Mouse (Mus musculus): Measurements from ENCODE around the gene Clec3a. TPM values are rescaled to one million over a fixed set of nuclear protein-coding genes. Genes with fewer than 3 reads are reported as not detected.

The Clec3a gene
- polyA plus RNA-seq, 1 experiment from 2014 or later, result not detected

DNA sequence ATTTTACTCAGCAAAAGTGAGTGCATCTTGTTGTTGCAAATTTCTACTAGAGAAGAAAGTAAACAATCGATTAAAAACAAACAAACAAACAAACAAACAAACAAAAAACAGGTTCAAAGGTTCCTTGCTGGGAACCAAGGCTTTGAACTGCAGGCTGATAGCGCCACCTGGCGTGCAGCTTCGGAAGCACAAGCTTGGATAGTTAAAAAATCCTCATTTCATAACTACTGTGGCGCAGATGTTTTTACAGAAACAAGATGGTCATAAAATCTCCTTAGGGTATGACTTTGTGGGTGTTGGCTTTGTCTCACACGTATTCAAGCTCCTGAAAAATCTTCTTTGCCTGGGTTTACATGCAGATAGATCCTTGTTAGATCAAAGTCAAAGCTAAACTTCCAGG is 20.4 kb downstream of the Clec3a start:
- Histone ChIP-seq H3K9ac (ENCODE audit: low read depth, low read length) (no peak overlapping the region), H3K4me2 (ENCODE audit: low read length) (no peak overlapping the region), H3K9me3 (replicated peaks; ENCODE audit: low read length) (no peaks in the 10 kb centered on the region), H3K4me1 (replicated peaks; ENCODE audit: insufficient read depth, low read length) (peaks cover 7% of the 10 kb centered on the region), H3K27ac (no peak overlapping the region), H3K36me3 (ENCODE audit: insufficient read depth, low read length) (no peaks in the 10 kb centered on the region), H3K4me3 (replicated peaks; ENCODE audit: low read depth, low read length) (no peak overlapping the region), H3K27me3 (ENCODE audit: insufficient read depth, low read length) (no peaks in the 10 kb centered on the region)
- no peak for ATAC-seq (replicated peaks; ENCODE audit: low FRiP score, low read depth)
- whole genome bisulfite sequencing, result 5% methylated on average over 6 of the region's 6 CpGs
- DNase-seq (ENCODE audit: low spot score), result peak; percentile 57
- peak; percentile 93 for TF ChIP-seq CTCF (IDR thresholded peaks at IDR 0.05; ENCODE audit: low read depth)

DNA sequence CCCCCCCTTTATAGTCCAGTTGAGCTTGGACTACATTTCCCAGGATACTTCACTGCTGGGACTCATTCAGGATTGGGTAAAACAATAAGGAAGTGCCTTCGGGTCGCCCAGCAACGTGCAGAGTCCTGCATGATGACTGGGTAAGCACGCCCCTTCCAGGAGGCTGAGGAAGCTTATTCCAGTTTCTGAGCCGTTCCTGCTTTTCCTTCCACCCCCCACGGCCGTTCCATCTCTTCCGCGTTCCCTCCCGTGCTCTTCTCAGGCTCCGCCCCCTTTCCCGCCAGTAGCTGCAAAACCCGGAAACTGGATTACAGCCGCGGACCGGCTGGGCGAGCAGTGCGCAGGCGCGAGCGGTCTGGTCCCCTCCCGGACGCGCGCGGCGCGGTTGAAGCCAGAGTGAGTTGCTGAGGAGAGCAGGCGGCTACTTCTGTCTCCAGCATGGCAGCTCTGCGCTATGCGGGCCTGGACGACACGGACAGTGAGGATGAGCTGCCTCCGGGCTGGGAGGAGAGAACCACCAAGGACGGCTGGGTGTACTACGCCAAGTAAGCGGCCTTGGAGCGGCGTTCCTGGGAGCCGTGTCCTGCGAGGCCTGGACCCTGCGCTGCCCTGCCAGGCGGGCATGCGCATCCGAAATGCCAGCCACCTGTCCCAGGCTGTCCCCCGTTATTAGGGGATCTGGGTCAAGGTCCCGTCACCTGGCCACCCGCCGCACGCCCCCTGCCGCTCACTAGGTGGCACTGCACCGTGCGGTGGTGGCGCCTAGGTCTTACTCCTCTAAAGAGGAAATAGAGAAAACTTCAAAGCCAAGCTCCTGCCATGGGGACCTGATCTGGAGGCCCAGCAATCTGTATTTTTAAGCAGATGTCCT is 21.7 kb downstream of the Clec3a start, which contains the start of gene Wwox:
Gene Wwox, plus strand, starts transcription at position 322 of the 871 bp plus-strand sequence.
- Histone ChIP-seq H3K27ac (peak within 1 kb of the TSS; percentile 70), H3K4me2 (ENCODE audit: low read length) (peak within 1 kb of the TSS; percentile 92), H3K27me3 (ENCODE audit: insufficient read depth, low read length) (no peaks in the 10 kb centered on the region), H3K9ac (ENCODE audit: low read depth, low read length) (peak within 1 kb of the TSS; percentile 54), H3K9me3 (replicated peaks; ENCODE audit: low read length) (no peaks in the 10 kb centered on the region), H3K36me3 (ENCODE audit: insufficient read depth, low read length) (no peaks in the 10 kb centered on the region), H3K4me1 (replicated peaks; ENCODE audit: insufficient read depth, low read length) (peaks cover 7% of the 10 kb centered on the region), H3K4me3 (replicated peaks; ENCODE audit: low read depth, low read length) (peak within 1 kb of the TSS; percentile 68)
- ATAC-seq (replicated peaks; ENCODE audit: low FRiP score, low read depth) (peak; percentile 98), DNase-seq (ENCODE audit: low spot score) (peak; percentile 100)
- WGBS, result under 1% methylated on average over 54 of the region's 54 CpGs
- TF ChIP-seq CTCF (IDR thresholded peaks at IDR 0.05; ENCODE audit: low read depth), result peak; percentile 79

DNA sequence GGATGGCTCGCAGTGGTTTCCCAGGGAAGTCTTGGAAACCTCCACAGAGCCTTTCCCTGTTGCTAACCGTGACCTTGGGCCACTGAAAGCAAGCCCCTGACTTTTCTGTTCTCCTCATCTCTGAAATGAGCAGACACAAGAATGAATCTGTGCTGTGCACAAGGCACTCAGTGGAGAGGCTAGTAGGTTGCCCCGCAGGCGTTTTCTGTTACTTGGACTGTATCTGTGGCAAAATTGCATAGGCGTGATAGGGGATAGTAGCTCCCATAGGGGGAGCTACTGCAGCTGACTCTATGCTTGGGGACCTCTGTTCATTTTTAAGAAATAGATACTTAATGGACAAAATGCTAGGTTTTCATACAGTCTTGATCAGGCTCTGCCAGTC is 22.3 kb downstream of the Clec3a start:
- no peaks in the 10 kb centered on the region for H3K27me3 ChIP-seq (ENCODE audit: insufficient read depth, low read length)
- DNase-seq (ENCODE audit: low spot score), result peak; percentile 25

DNA sequence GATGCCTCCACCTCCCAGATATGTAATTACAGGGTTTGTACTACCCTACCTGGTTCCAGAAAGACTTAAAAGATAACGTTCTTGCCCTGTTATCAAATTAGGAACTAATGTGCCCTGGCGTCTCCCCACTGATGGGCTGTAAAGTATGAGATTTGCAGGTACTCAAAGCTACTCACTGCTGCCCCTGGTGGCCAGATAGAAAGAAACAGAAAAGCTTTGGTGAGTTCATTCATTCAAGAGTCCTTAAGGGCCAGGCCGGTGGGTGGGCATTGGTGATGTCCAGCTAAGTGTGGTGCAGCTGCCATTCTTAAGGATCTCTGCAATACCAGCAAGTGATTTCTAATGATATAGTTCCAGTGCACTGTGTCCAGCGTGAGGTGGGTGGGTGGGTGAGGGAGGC is 23.7 kb downstream of the Clec3a start:
- 89% methylated on average over 4 of the region's 4 CpGs for WGBS
- DNase-seq (ENCODE audit: low spot score), result peak; percentile 36
- H3K9me3 ChIP-seq (replicated peaks; ENCODE audit: low read length), result no peaks in the 10 kb centered on the region
- H3K4me3 ChIP-seq (replicated peaks; ENCODE audit: low read depth, low read length), result no peak overlapping the region
- H3K27me3 ChIP-seq (ENCODE audit: insufficient read depth, low read length), result no peaks in the 10 kb centered on the region
- H3K4me1 ChIP-seq (replicated peaks; ENCODE audit: insufficient read depth, low read length), result peaks cover 7% of the 10 kb centered on the region
- H3K27ac ChIP-seq, result no peak overlapping the region
- peak; percentile 68 for TF ChIP-seq CTCF (IDR thresholded peaks at IDR 0.05; ENCODE audit: low read depth)
- H3K36me3 ChIP-seq (ENCODE audit: insufficient read depth, low read length), result no peaks in the 10 kb centered on the region
- no peak overlapping the region for H3K4me2 ChIP-seq (ENCODE audit: low read length)
- H3K9ac ChIP-seq (ENCODE audit: low read depth, low read length), result no peak overlapping the region
- no peak for ATAC-seq (replicated peaks; ENCODE audit: low FRiP score, low read depth)

More for the DNA sequence above, 22.3 kb downstream of the Clec3a start:
- H3K4me2 ChIP-seq (ENCODE audit: low read length), result peak overlapping the region; percentile 92
- peak overlapping the region; percentile 68 for H3K4me3 ChIP-seq (replicated peaks; ENCODE audit: low read depth, low read length)
- peaks cover 7% of the 10 kb centered on the region for H3K4me1 ChIP-seq (replicated peaks; ENCODE audit: insufficient read depth, low read length)
- ATAC-seq (replicated peaks; ENCODE audit: low FRiP score, low read depth), result no peak; the same call in 1 of the 2 replicates
- peak; percentile 16; the same call in 1 of the 2 replicates for TF ChIP-seq CTCF (IDR thresholded peaks at IDR 0.05; ENCODE audit: low read depth)
- H3K36me3 ChIP-seq (ENCODE audit: insufficient read depth, low read length), result no peaks in the 10 kb centered on the region
- H3K9ac ChIP-seq (ENCODE audit: low read depth, low read length), result peak overlapping the region; percentile 54
- no peaks in the 10 kb centered on the region for H3K9me3 ChIP-seq (replicated peaks; ENCODE audit: low read length)
- peak overlapping the region; percentile 70 for H3K27ac ChIP-seq
- WGBS, result 15% methylated on average over 5 of the region's 5 CpGs

DNA sequence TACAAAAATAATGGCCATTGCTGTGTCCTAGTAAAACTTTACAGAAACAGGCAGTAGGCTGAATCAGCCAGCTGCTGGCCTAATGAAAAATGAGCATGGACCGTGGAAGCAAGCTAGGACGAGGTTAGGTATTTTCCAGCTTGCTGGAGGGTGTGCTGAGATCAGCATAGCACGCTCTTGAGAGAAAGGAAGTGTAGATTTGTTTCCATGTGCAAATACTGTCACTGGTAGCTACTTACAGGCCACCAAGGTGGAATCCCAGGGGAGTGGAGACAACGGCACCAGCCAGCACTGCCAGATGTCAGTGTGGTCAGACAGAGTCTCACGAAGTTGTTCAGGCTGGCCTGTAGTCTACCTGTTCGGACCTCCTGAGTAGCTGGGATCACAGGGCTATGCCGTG is 29.0 kb downstream of the Clec3a start:
- DNase-seq (ENCODE audit: low spot score), result no peak
- Histone ChIP-seq H3K27me3 (ENCODE audit: insufficient read depth, low read length) (no peaks in the 10 kb centered on the region), H3K9me3 (replicated peaks; ENCODE audit: low read length) (no peaks in the 10 kb centered on the region), H3K4me3 (replicated peaks; ENCODE audit: low read depth, low read length) (no peak overlapping the region), H3K4me1 (replicated peaks; ENCODE audit: insufficient read depth, low read length) (no peaks in the 10 kb centered on the region), H3K27ac (no peak overlapping the region), H3K4me2 (ENCODE audit: low read length) (no peak overlapping the region), H3K36me3 (ENCODE audit: insufficient read depth, low read length) (0 out of 2 replicates have a peak, but pooled peaks cover 13% of the 10 kb centered on the region), H3K9ac (ENCODE audit: low read depth, low read length) (no peak overlapping the region)
- ATAC-seq (replicated peaks; ENCODE audit: low FRiP score, low read depth), result no peak
- WGBS, result 79% methylated on average over 7 of the region's 7 CpGs
- no peak for TF ChIP-seq CTCF (IDR thresholded peaks at IDR 0.05; ENCODE audit: low read depth)

DNA sequence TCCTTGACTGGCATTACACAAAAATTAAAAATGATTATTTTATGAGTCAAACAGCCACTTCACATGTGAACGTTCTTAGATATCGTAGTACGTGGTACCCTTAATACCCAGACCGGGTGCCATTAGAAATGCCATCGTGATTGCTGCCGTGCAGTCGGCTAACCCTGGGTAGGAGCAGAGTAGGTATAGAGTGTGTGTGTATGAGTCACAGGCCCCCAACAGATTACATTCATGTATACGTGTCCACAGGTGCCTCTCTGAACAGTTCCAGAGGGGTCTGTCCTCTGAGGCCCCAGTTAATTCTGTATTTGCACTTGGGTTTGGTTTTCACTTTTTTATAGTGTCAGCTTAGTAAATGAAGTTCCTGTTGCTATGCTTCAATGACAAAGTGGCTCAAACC is 34.4 kb downstream of the Clec3a start:
- Histone ChIP-seq H3K27me3 (ENCODE audit: insufficient read depth, low read length) (no peaks in the 10 kb centered on the region), H3K4me3 (replicated peaks; ENCODE audit: low read depth, low read length) (no peak overlapping the region), H3K36me3 (ENCODE audit: insufficient read depth, low read length) (0 out of 2 replicates have a peak, but pooled peaks cover 13% of the 10 kb centered on the region), H3K9me3 (replicated peaks; ENCODE audit: low read length) (no peaks in the 10 kb centered on the region), H3K9ac (ENCODE audit: low read depth, low read length) (no peak overlapping the region), H3K27ac (no peak overlapping the region), H3K4me2 (ENCODE audit: low read length) (no peak overlapping the region), H3K4me1 (replicated peaks; ENCODE audit: insufficient read depth, low read length) (no peaks in the 10 kb centered on the region)
- 85% methylated on average over 8 of the region's 8 CpGs for WGBS
- TF ChIP-seq CTCF (IDR thresholded peaks at IDR 0.05; ENCODE audit: low read depth), result no peak
- DNase-seq (ENCODE audit: low spot score) (no peak), ATAC-seq (replicated peaks; ENCODE audit: low FRiP score, low read depth) (no peak)
